Mouse (Mus musculus) hindbrain, embryonic 12.5 days (tissue): Measurements from ENCODE around the gene Krt82. TPM values are rescaled to one million over a fixed set of nuclear protein-coding genes. Genes with fewer than 3 reads are reported as not detected.
"Not testable (repeated sequence)": the region's sequence is repeated elsewhere in the genome, so short reads cannot be mapped to it uniquely, and the experiment has no call there.

Experiments used
- ATAC-seq: fragments of 200-750 bp; cut with Nextera tagmentation; 2 replicates; pipeline ENCODE4 v1.8.0; 2017; ENCODE audit warnings: moderate TSS enrichment; ENCODE audit not compliant: low FRiP score
- H3K27ac ChIP-seq: fragments of 300-500 bp; sonication (generic); 2 replicates; pipeline ENCODE4 v1.5.1; 2016; ENCODE audit warnings: mild to moderate bottlenecking
- H3K27me3 ChIP-seq: fragments of 300-500 bp; sonication (generic); 2 replicates; pipeline ENCODE4 v1.6.1; 2016; ENCODE audit warnings: mild to moderate bottlenecking
- H3K36me3 ChIP-seq: fragments of 300-500 bp; sonication (generic); 2 replicates; pipeline ENCODE4 v1.6.1; 2016; ENCODE audit warnings: mild to moderate bottlenecking
- H3K4me1 ChIP-seq: fragments of 300-500 bp; sonication (generic); 2 replicates; pipeline ENCODE4 v1.6.1; 2016
- H3K4me2 ChIP-seq: fragments of 300-500 bp; sonication (generic); replicated peaks from 2 replicates; pipeline ENCODE4 v1.6.1; 2016; ENCODE audit warnings: mild to moderate bottlenecking
- H3K4me3 ChIP-seq: fragments of 300-500 bp; sonication (generic); 2 replicates; pipeline ENCODE4 v1.5.1; 2016; ENCODE audit warnings: mild to moderate bottlenecking
- H3K9ac ChIP-seq: fragments of 300-500 bp; sonication (generic); 2 replicates; pipeline ENCODE4 v1.6.1; 2016; ENCODE audit warnings: mild to moderate bottlenecking, moderate library complexity
- H3K9me3 ChIP-seq: fragments of 300-500 bp; sonication (generic); replicated peaks from 2 replicates; pipeline ENCODE4 v1.6.1; 2016; ENCODE audit warnings: mild to moderate bottlenecking
- WGBS: fragments of 180-500 bp; shearing (Covaris S2); methylation state at CpG from one replicate; pipeline ENCODE4 v1.1.7; 2016; 5-methylcytosine and 5-hydroxymethylcytosine counted together
- polyA plus RNA-seq: library from polyadenylated mRNA; unstranded; fragments of >200 nt; fragmentation: Nextera tagmentation; extraction: Ambion mirVana; gene quantifications from 2 replicates; pipeline ENCODE4 v1.2.1, GENCODE M21; 2016

Krt82 gene
- polyA plus RNA-seq, 1 experiment from 2014 or later = not detected

DNA sequence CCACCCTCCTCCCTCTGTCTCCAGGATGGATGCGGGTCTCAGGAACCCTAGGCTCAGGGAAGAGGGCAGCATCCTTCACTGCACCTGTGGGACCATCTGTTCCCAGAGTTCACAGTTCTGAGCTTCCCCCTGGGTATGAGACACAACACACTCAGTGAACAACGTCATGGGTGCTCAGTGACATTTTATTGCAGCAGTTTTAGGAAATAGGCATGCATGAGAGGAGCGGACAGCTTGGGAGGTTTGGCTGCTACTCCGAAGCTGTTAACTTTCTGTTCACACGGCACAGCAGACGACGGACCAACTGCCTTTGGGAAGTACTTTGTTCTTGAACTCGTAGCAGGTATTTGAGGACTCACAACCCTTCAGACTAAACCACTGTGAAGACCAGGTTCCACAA is 1.7 kb upstream of the Krt82 start:
- H3K9me3 ChIP-seq = no peaks in the 10 kb centered on the region
- H3K4me2 ChIP-seq = no peak overlapping the region
- ATAC-seq = no peak
- no peaks in the 10 kb centered on the region for H3K36me3 ChIP-seq
- peaks cover 10% of the 10 kb centered on the region for H3K4me1 ChIP-seq
- no peak overlapping the region for H3K4me3 ChIP-seq
- H3K9ac ChIP-seq = no peak overlapping the region
- WGBS = 87% methylated on average over 8 of the region's 8 CpGs
- peaks cover 21% of the 10 kb centered on the region for H3K27me3 ChIP-seq
- H3K27ac ChIP-seq = no peak overlapping the region

DNA sequence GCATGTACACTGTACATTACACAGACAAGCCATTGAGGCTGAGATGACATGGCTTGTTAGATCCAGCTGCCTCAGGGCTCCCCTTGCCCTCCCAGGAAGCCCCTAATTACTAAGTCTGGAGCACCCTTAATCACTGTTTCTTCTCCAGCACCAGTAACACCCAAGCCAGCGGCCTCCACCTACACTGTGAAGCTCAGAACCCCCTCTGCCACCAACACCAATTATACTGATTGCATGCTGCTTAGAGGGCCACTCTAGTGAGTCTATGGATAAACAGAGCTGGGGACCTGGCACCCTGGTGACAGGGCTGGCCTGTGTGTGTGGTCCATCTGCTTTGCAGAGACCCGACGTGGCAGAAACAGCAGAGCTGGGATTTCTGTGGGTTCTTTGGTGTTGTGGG is 6.0 kb downstream of the Krt82 start:
- no peak overlapping the region for H3K9ac ChIP-seq
- peaks cover 6% of the 10 kb centered on the region for H3K4me1 ChIP-seq
- H3K9me3 ChIP-seq = no peaks in the 10 kb centered on the region
- H3K27me3 ChIP-seq = no peaks in the 10 kb centered on the region
- H3K36me3 ChIP-seq = no peaks in the 10 kb centered on the region
- H3K27ac ChIP-seq = no peak overlapping the region
- no peak overlapping the region for H3K4me2 ChIP-seq
- no peak overlapping the region for H3K4me3 ChIP-seq
- ATAC-seq = no peak
- WGBS = 61% methylated on average over 3 of the region's 3 CpGs

GRCm38 (mm10) chr15:101542543-101542942 is 7.9 kb downstream of the Krt82 start:
- no peaks in the 10 kb centered on the region for H3K27me3 ChIP-seq
- H3K27ac ChIP-seq = peak overlapping the region; percentile 5; the same call in 1 of the 2 replicates
- peaks cover 6% of the 10 kb centered on the region for H3K4me1 ChIP-seq
- ATAC-seq = no peak
- H3K4me2 ChIP-seq = no peak overlapping the region
- no peaks in the 10 kb centered on the region for H3K9me3 ChIP-seq
- no peak overlapping the region for H3K9ac ChIP-seq
- H3K36me3 ChIP-seq = no peaks in the 10 kb centered on the region
- no peak overlapping the region for H3K4me3 ChIP-seq
- 72% methylated on average over 9 of the region's 9 CpGs for WGBS

DNA sequence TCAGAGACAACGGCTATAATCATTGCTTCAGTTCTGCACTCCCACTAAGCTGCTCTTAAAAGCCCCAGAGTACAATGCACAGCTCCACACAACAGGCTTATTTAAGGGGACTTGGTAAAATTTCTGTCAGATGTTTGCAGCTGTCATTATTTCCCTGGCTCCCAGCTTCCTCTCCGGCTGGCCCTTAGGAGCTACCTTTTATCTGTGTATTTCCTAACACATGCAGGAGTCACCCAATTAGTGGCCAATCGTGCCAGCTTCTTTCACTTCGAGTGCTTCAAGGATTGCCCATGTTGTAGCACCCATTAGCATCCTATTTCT is 11.9 kb downstream of the Krt82 start:
- Histone ChIP-seq H3K4me2 (no peak overlapping the region), H3K9ac (no peak overlapping the region), H3K36me3 (no peaks in the 10 kb centered on the region), H3K4me1 (peaks cover 13% of the 10 kb centered on the region), H3K4me3 (no peak overlapping the region), H3K27me3 (no peaks in the 10 kb centered on the region), H3K9me3 (no peaks in the 10 kb centered on the region), H3K27ac (no peak overlapping the region)
- 77% methylated on average over 4 of the region's 4 CpGs for whole genome bisulfite sequencing
- no peak for ATAC-seq

DNA sequence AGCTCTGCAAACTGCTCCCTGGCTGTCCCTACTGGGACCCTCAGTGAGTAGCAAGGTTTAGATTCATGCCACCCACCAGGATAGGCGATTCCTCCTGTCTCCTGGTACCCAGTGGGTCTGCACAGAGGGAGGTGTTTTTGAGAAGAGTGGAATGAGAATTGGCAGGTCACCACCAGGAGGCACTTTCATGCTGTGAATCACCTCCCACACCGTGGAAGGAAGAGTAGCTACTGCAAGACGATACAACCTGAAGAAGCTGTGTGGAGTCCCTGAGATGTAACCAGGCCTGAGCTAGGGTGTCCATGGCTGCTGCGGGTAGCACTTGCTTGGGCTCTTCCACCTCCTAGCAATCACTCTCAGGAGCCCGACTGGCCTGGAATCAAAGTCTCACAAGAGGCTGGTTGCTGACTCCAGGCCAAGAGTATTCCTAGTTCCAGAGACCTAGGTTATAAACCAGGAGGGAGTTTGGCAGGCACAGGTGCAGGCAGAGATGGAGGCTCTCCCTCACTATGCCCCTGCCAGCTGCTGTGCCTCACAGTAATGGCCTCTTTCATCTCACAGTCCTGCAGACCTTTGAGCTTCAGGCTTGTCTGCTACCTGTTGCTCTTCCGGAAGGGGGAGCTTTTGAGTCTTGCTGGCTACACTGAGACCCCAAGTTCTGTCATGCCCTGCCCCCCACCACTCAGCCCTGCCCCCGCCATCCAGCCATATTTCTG is 12.4 kb downstream of the Krt82 start:
- H3K27ac ChIP-seq = no peak overlapping the region
- no peaks in the 10 kb centered on the region for H3K9me3 ChIP-seq
- no peak overlapping the region for H3K9ac ChIP-seq
- H3K4me2 ChIP-seq = no peak overlapping the region
- ATAC-seq = no peak
- WGBS = 46% methylated on average over 7 of the region's 7 CpGs
- H3K27me3 ChIP-seq = no peaks in the 10 kb centered on the region
- no peak overlapping the region for H3K4me3 ChIP-seq
- H3K4me1 ChIP-seq = peaks cover 13% of the 10 kb centered on the region
- no peaks in the 10 kb centered on the region for H3K36me3 ChIP-seq

DNA sequence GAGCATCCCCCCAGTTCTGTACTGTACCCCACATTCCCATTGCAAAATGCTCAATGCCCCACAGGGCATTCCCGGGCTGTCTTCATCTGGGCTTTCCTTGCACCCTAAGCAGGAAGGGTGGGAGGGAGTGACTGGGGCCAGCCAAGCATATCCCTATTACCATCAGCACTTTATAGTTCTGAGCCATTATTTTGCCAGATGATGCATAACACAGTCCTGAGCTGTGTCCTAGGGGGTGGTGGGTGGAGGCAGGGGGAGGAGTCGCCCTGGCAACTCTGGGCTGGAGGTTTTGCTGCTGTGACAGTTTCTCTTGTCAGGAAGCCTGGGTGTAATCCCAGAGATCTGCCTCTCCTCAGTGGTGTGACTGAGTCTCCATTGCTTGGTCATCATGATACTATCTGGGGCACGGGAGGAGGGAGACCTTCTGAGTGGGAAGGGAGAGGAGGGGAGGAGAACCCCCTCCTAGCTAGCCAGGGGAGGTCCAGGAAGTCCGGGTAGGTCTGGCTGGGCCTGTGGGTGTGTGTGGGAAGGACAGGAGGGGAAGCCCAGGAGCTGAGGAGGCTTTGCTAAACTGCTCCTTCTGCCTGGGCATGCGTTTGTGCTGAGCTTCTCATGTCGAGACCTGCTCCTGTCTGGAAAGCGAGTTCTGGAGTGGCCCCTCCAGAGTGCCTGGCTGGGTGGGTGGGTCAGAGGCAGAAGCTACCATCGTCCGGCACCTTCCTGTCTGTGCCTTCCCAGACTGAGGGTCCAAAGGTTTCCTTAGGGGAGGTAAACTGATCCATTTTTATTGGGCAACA is 14.2 kb downstream of the Krt82 start:
- WGBS = 61% methylated on average over 9 of the region's 9 CpGs
- Histone ChIP-seq H3K9ac (no peak overlapping the region), H3K27me3 (no peaks in the 10 kb centered on the region), H3K27ac (no peak overlapping the region), H3K4me1 (peaks cover 7% of the 10 kb centered on the region), H3K4me2 (no peak overlapping the region), H3K9me3 (no peaks in the 10 kb centered on the region), H3K4me3 (no peak overlapping the region), H3K36me3 (no peaks in the 10 kb centered on the region)
- no peak for ATAC-seq

GRCm38 (mm10) chr15:101532720-101533119 is 17.7 kb downstream of the Krt82 start, which contains the start of gene Krt84:
Gene Krt84, minus strand, starts transcription at chr15:101532820.
- no peak within 1 kb of the TSS for H3K9ac ChIP-seq
- no peak within 1 kb of the TSS for H3K27ac ChIP-seq
- no peaks in the 10 kb centered on the region for H3K36me3 ChIP-seq
- no peak for ATAC-seq
- H3K4me1 ChIP-seq = peaks cover 7% of the 10 kb centered on the region
- WGBS = 85% methylated on average over 7 of the region's 7 CpGs
- H3K4me3 ChIP-seq = no peak within 1 kb of the TSS
- H3K4me2 ChIP-seq = no peak within 1 kb of the TSS
- no peaks in the 10 kb centered on the region for H3K27me3 ChIP-seq
- no peaks in the 10 kb centered on the region for H3K9me3 ChIP-seq

- 72% methylated on average over 4 of the region's 4 CpGs for WGBS
- Histone ChIP-seq H3K36me3 (no peaks in the 10 kb centered on the region), H3K27me3 (peaks cover 3% of the 10 kb centered on the region; the same call in 1 of the 2 replicates), H3K27ac (no peak overlapping the region), H3K9ac (no peak overlapping the region), H3K9me3 (no peaks in the 10 kb centered on the region), H3K4me3 (no peak overlapping the region), H3K4me2 (no peak overlapping the region), H3K4me1 (no peaks in the 10 kb centered on the region)
- ATAC-seq = no peak
Observed at GRCm38 (mm10) chr15:101522556-101523232, 27.8 kb downstream of the Krt82 start.

- WGBS = 19% methylated on average over 2 of the region's 2 CpGs
Observed at GRCm38 (mm10) chr15:101519792-101520191, 30.7 kb downstream of the Krt82 start.

GRCm38 (mm10) chr15:101517161-101517560 is 33.3 kb downstream of the Krt82 start, which contains the start of gene Gm49425:
Gene Gm49425, minus strand, starts transcription at chr15:101517261.
- H3K36me3 ChIP-seq, H3K9me3 ChIP-seq, H3K27me3 ChIP-seq, H3K4me1 ChIP-seq, H3K4me2 ChIP-seq, H3K9ac ChIP-seq, ATAC-seq, H3K27ac ChIP-seq, H3K4me3 ChIP-seq: not testable (repeated sequence)
- WGBS = 79% methylated on average over 2 of the region's 2 CpGs

More at GRCm38 (mm10) chr15:101519792-101520191, 30.7 kb downstream of the Krt82 start:
- H3K27ac ChIP-seq = no peak overlapping the region
- no peak overlapping the region for H3K9ac ChIP-seq
- peaks cover 3% of the 10 kb centered on the region; the same call in 1 of the 2 replicates for H3K27me3 ChIP-seq
- no peak overlapping the region for H3K4me2 ChIP-seq
- ATAC-seq = no peak
- H3K9me3 ChIP-seq = no peaks in the 10 kb centered on the region
- no peaks in the 10 kb centered on the region for H3K36me3 ChIP-seq
- no peak overlapping the region for H3K4me3 ChIP-seq
- H3K4me1 ChIP-seq = no peaks in the 10 kb centered on the region

DNA sequence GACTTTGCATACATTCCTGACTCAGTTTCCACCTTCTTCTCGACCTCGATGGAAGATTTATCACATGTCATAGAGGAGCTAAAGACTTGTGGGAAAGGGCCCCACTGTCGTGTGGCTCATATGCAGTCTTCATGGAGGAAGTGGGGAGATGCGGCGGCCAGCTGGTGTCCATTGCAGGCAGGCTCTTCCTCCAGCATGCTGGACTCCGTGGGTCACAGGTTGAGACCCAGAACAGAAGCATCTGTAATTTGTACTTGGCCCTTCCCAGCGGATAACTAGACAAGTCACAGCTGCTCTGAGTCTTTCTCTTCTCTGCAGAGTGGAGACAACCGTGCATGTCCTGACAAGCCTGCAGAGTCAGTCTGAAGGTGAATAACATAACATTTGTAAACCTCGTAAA is 42.2 kb downstream of the Krt82 start:
- ATAC-seq = no peak
- Histone ChIP-seq H3K9me3 (no peaks in the 10 kb centered on the region), H3K9ac (no peak overlapping the region), H3K36me3 (no peaks in the 10 kb centered on the region), H3K4me1 (no peaks in the 10 kb centered on the region), H3K4me2 (no peak overlapping the region), H3K27ac (no peak overlapping the region), H3K27me3 (no peaks in the 10 kb centered on the region), H3K4me3 (no peak overlapping the region)
- 80% methylated on average over 9 of the region's 9 CpGs for WGBS

DNA sequence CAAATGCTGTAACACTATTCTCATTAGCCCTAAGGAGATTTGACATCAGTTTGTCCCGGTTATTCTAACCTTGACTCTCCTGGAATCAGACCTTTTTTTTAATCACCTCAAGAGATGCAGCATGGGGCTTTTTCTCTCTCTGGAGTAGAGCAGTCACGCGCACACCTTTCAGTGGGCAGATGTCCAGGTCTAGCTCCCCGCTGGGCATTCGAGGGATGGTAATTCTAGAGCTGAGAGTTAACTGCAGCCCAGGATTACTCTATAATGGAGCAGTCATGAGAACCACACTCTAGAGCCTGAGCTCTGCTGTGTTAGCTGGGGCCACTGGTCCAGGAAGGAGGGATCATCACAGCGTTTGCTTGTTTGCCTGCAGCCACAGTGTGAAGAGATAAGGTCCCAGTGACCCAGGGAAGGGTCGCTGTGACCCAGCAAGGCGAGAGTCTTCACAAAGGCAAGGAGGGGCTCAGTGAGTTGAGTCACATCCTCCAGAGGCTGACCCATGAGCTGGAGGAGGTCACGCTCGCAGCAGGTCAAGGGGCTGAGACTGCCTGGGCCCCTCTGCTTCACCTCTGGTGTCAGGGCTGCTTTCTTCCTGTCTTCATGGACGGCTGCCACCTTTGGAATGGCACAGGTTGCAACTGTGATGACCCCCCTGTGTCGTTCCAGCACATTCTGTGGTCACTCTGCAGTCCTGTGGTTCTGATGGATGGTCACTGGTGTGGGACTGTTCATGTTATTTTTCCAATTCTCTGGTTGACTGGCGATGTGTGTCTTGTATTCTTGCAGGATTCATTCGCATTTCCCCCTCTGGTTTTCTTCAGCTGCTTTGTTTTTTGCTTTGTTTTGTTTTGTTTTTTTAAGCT is 43.3 kb downstream of the Krt82 start:
- no peak overlapping the region for H3K27ac ChIP-seq
- H3K27me3 ChIP-seq = no peaks in the 10 kb centered on the region
- H3K9ac ChIP-seq = no peak overlapping the region
- H3K9me3 ChIP-seq = no peaks in the 10 kb centered on the region
- H3K4me3 ChIP-seq = no peak overlapping the region
- no peak overlapping the region for H3K4me2 ChIP-seq
- no peaks in the 10 kb centered on the region for H3K36me3 ChIP-seq
- WGBS = 60% methylated on average over 14 of the region's 14 CpGs
- no peaks in the 10 kb centered on the region for H3K4me1 ChIP-seq
- no peak for ATAC-seq
